Mouse (Mus musculus) testis, adult 2 months (tissue): Measurements from ENCODE around the gene Slc9a3r2.

Source experiments
- CTCF ChIP-seq: fragments of 200-500 bp; IDR thresholded peaks from 2 replicates; pipeline ENCODE4 v1.5.1; 2012; ENCODE audit warnings: low read depth, mild to moderate bottlenecking, inconsistent platforms, low read length, moderate library complexity; ENCODE audit not compliant: control insufficient read depth, insufficient read depth, insufficient replicate concordance
- POLR2A ChIP-seq: fragments of 200-500 bp; IDR thresholded peaks from 2 replicates; pipeline ENCODE4 v1.6.1; 2012; ENCODE audit warnings: low read depth, mild to moderate bottlenecking, inconsistent platforms, low read length, moderate library complexity; ENCODE audit not compliant: control insufficient read depth

- no peak for TF ChIP-seq CTCF
- no peak for TF ChIP-seq POLR2A
Measured at GRCm38 (mm10) chr17:24692385-24692784, 42.3 kb upstream of the Slc9a3r2 start.
